Comparison of ENCODE assay signal across 10 mouse cellular contexts in genomic region chr6:127524442-127524841, GRCm38 (mm10). TPM values are rescaled to one million over a fixed set of nuclear protein-coding genes. Genes with fewer than 3 reads are reported as not detected.
DNase-seq lines count a peak whose midpoint lies in the region; ATAC-seq and TF ChIP-seq lines count a peak whose summit lies in the region.
"Had no signal": no experiment of that assay in that cellular context is flagged by ENCODE, and none has a peak within 500 bp of the region (broad histone marks: within the 10 kb centered on the region; RNA-seq: fewer than 3 reads in every experiment).

No protein-coding gene starts in this region.

- H3K36me3 ChIP-seq in heart, adult 2 months (ENCODE audit: control insufficient read depth, insufficient read depth, low read length), result no peaks in the 10 kb centered on the region
- no peaks in the 10 kb centered on the region for H3K36me3 ChIP-seq in heart, embryonic 11.5 days (ENCODE audit: control insufficient read depth, insufficient read depth, low read length)
- H3K36me3 ChIP-seq in midbrain, postnatal 0 days (ENCODE audit: insufficient read depth, low read length), result no peaks in the 10 kb centered on the region
- H3K36me3 ChIP-seq in thymus, adult 2 months (ENCODE audit: control insufficient read depth, insufficient read depth, low read length), result no peaks in the 10 kb centered on the region
- H3K36me3 ChIP-seq: midbrain, embryonic 12.5 days had no signal

- no peak for ATAC-seq in heart, embryonic 11.5 days (replicated peaks; ENCODE audit: insufficient number of reproducible peaks, low FRiP score, low TSS enrichment)
- ATAC-seq in erythroblast, adult 5-6 weeks (replicated peaks; ENCODE audit: low FRiP score, poor library complexity, severe bottlenecking), result peak; percentile 82
- no peak for ATAC-seq in midbrain, postnatal 0 days (ENCODE audit: low FRiP score)

- no peaks in the 10 kb centered on the region for H3K79me2 ChIP-seq in heart, adult 2 months (replicated peaks; ENCODE audit: control insufficient read depth, insufficient read depth, low read length)

- WGBS in heart, adult 2 months, result 25% methylated on average over 8 of the region's 8 CpGs
- WGBS in heart, embryonic 11.5 days (ENCODE audit: insufficient replicate concordance), result 27% methylated on average over 8 of the region's 8 CpGs
- 35% methylated on average over 8 of the region's 8 CpGs for WGBS in midbrain, postnatal 0 days
- WGBS in thymus, adult 2 months, result 56% methylated on average over 8 of the region's 8 CpGs

- no peak for TF ChIP-seq POLR2A in heart, adult 2 months (IDR thresholded peaks at IDR 0.05; ENCODE audit: insufficient read depth, low read depth, low read length)
- no peak for TF ChIP-seq POLR2A in thymus, adult 2 months (IDR thresholded peaks at IDR 0.05; ENCODE audit: control insufficient read depth, extremely low read depth, insufficient read depth, low read length, poor library complexity)

- DNase-seq in heart, adult 2 months, result peak; percentile 20 to 34
- peak; percentile 81 for DNase-seq in CD4-positive, CD25-positive, alpha-beta regulatory T cell, adult 2 months (ENCODE audit: low read depth, low spot score)
- DNase-seq in adrenal gland, postnatal 14 days, result peak; percentile 81
- peak; percentile 74 to 79 for DNase-seq in left cerebral cortex, postnatal 14 days (ENCODE audit: low spot score in 2 of 2)
- DNase-seq in midbrain, postnatal 0 days (ENCODE audit: low spot score), result peak; percentile 85
- peak; percentile 72 for DNase-seq in thymus, adult 2 months

- no peak overlapping the region for H3K27ac ChIP-seq in heart, adult 2 months
- no peak overlapping the region for H3K27ac ChIP-seq in heart, embryonic 11.5 days (ENCODE audit: low read depth, low read length)
- no peak overlapping the region for H3K27ac ChIP-seq in midbrain, postnatal 0 days (ENCODE audit: low read depth, low read length)
- H3K27ac ChIP-seq in thymus, adult 2 months (ENCODE audit: control insufficient read depth, insufficient read depth, low read length), result no peak overlapping the region
- H3K27ac ChIP-seq: midbrain, embryonic 12.5 days had no signal

- no peak overlapping the region for H3K4me3 ChIP-seq in heart, adult 2 months
- H3K4me3 ChIP-seq in heart, embryonic 11.5 days (ENCODE audit: low read depth, low read length), result no peak overlapping the region
- H3K4me3 ChIP-seq in midbrain, postnatal 0 days (ENCODE audit: low read depth, low read length), result no peak overlapping the region
- no peak overlapping the region for H3K4me3 ChIP-seq in thymus, adult 2 months (ENCODE audit: control insufficient read depth, insufficient read depth, low read length)
- H3K4me3 ChIP-seq: erythroblast, embryonic 14.5 days; midbrain, embryonic 12.5 days had no signal

- H3K9ac ChIP-seq in heart, adult 2 months (ENCODE audit: low read depth, low read length), result no peak overlapping the region
- H3K9ac ChIP-seq in heart, embryonic 11.5 days (ENCODE audit: low read depth, low read length), result no peak overlapping the region
- no peak overlapping the region for H3K9ac ChIP-seq in midbrain, postnatal 0 days (replicated peaks; ENCODE audit: low read length, poor library complexity, severe bottlenecking)
- H3K9ac ChIP-seq: midbrain, embryonic 12.5 days had no signal

- no peaks in the 10 kb centered on the region for H3K9me3 ChIP-seq in heart, embryonic 11.5 days (replicated peaks; ENCODE audit: control insufficient read depth, low read length)
- no peaks in the 10 kb centered on the region for H3K9me3 ChIP-seq in midbrain, postnatal 0 days (ENCODE audit: low read length)
- H3K9me3 ChIP-seq: midbrain, embryonic 12.5 days had no signal

- H3K4me1 ChIP-seq in heart, adult 2 months (ENCODE audit: control insufficient read depth, insufficient read depth, low read length), result peaks cover under 1% of the 10 kb centered on the region; the same call in 1 of the 2 replicates
- H3K4me1 ChIP-seq in heart, embryonic 11.5 days (ENCODE audit: control insufficient read depth, insufficient read depth, low read length), result peaks cover 2% of the 10 kb centered on the region
- H3K4me1 ChIP-seq in midbrain, postnatal 0 days (ENCODE audit: insufficient read depth, low read length), result no peaks in the 10 kb centered on the region
- peaks cover 6% of the 10 kb centered on the region; the same call in 1 of the 2 replicates for H3K4me1 ChIP-seq in thymus, adult 2 months (replicated peaks; ENCODE audit: control insufficient read depth, insufficient read depth, low read length)

- intact Hi-C loops in heart, adult 2 months (cut with DNase I), result no loop called here
- intact Hi-C loops in left cerebral cortex, postnatal 14 days (cut with DNase I), result no loop called here

- TF ChIP-seq CTCF in heart, adult 2 months (IDR thresholded peaks at IDR 0.05), result peak; percentile 87
- TF ChIP-seq CTCF in midbrain, postnatal 0 days (IDR thresholded peaks at IDR 0.05), result peak; percentile 82
- no peak for TF ChIP-seq CTCF in thymus, adult 2 months (IDR thresholded peaks at IDR 0.05; ENCODE audit: borderline replicate concordance, control insufficient read depth, extremely low read depth, insufficient read depth, low read length, poor library complexity)

- no peak for TF ChIP-seq EP300 in heart, adult 2 months (IDR thresholded peaks at IDR 0.05; ENCODE audit: insufficient read depth, low read depth, low read length)

- H3K4me2 ChIP-seq in heart, embryonic 11.5 days, result no peak overlapping the region
- no peak overlapping the region for H3K4me2 ChIP-seq in midbrain, postnatal 0 days (ENCODE audit: low read depth, low read length, poor library complexity, severe bottlenecking)
- H3K4me2 ChIP-seq: midbrain, embryonic 12.5 days had no signal

- H3K27me3 ChIP-seq in heart, adult 2 months (ENCODE audit: control insufficient read depth, insufficient read depth, low read length), result no peaks in the 10 kb centered on the region
- no peaks in the 10 kb centered on the region for H3K27me3 ChIP-seq in heart, embryonic 11.5 days (ENCODE audit: control insufficient read depth, insufficient read depth, low read length)
- no peaks in the 10 kb centered on the region for H3K27me3 ChIP-seq in midbrain, postnatal 0 days (ENCODE audit: insufficient read depth, low read length)
- H3K27me3 ChIP-seq in thymus, adult 2 months (ENCODE audit: control insufficient read depth, insufficient read depth, low read length), result no peaks in the 10 kb centered on the region
- H3K27me3 ChIP-seq: midbrain, embryonic 12.5 days had no signal

RNA-seq across cellular contexts. Expression of gene Cracr2a, which starts 36.7 kb away (rescaled TPM):
- total RNA-seq in heart, adult 2 months (2021), result 1 to 10 TPM; 1.1 to 1.4 TPM
- 1.4 and 1.5 TPM in 2 replicates for polyA plus RNA-seq in heart, adult 2 months (2012; rRNA removed)
- 0.93 and 1.0 TPM in 2 replicates for polyA plus RNA-seq in heart, embryonic 11.5 days (2014; fragmentation: Nextera tagmentation; extraction: Ambion mirVana)
- 1.0 and 3.6 TPM in 2 replicates for total RNA-seq in adrenal gland, postnatal 14 days (2021)
- 4.0 and 4.2 TPM in 2 replicates for total RNA-seq in erythroblast, adult 5-6 weeks (2015; ENCODE audit: low replicate concordance)
- 2.4 and 2.9 TPM in 2 replicates for total RNA-seq in erythroblast, adult 5-6 weeks (2017; ENCODE audit: low replicate concordance)
- 1 to 10 TPM; 2.0 to 2.3 TPM for total RNA-seq in left cerebral cortex, postnatal 14 days (2021)
- 0.44 and 0.61 TPM in 2 replicates for total RNA-seq in midbrain, postnatal 0 days (2014; rRNA removed)
- 0.47 and 0.61 TPM in 2 replicates for polyA plus RNA-seq in midbrain, postnatal 0 days (2015; fragmentation: Nextera tagmentation; extraction: Ambion mirVana)
- polyA plus RNA-seq in thymus, adult 2 months (2012; rRNA removed), result 6.2 and 6.6 TPM in 2 replicates

Comparison
In these comparisons a context has a peak if more than half of its experiments do, and no peak if none do; other contexts are left out.
1. DNase-seq: peak in every context shown above with its lines; median percentile 85 in midbrain, postnatal 0 days; 81 in CD4-positive, CD25-positive, alpha-beta regulatory T cell, adult 2 months; 81 in adrenal gland, postnatal 14 days; 76 in left cerebral cortex, postnatal 14 days; 72 in thymus, adult 2 months; 27 in heart, adult 2 months.